Mouse (Mus musculus) fat pad, adult 2 months (tissue): ENCODE results near the gene B4galt2.

Source experiments
- DNase-seq: peaks from one replicate; pipeline ENCODE4 v3.0.0-alpha.2; 2011; ENCODE audit warnings: low read depth, low spot score; ENCODE audit errors: extremely low read depth

B4galt2 gene

GRCm38 (mm10) chr4:117837271-117837670 is 46.0 kb downstream of the B4galt2 start:
- no peak for DNase-seq

GRCm38 (mm10) chr4:117836204-117836767 is 47.0 kb downstream of the B4galt2 start:
- DNase-seq: no peak

- DNase-seq: no peak
Observed at GRCm38 (mm10) chr4:117835531-117836111, 47.7 kb downstream of the B4galt2 start.

GRCm38 (mm10) chr4:117834845-117835530 is 48.3 kb downstream of the B4galt2 start:
- DNase-seq: no peak

GRCm38 (mm10) chr4:117834457-117834844 is 48.8 kb downstream of the B4galt2 start, which contains the start of gene Slc6a9:
Gene Slc6a9, plus strand, starts transcription at chr4:117834506.
- DNase-seq: no peak

- DNase-seq: no peak
Observed at GRCm38 (mm10) chr4:117831920-117832691, 51.2 kb downstream of the B4galt2 start.

GRCm38 (mm10) chr4:117831499-117831898 is 51.8 kb downstream of the B4galt2 start:
- no peak for DNase-seq

- no peak for DNase-seq
Observed at GRCm38 (mm10) chr4:117830801-117831200, 52.5 kb downstream of the B4galt2 start.

GRCm38 (mm10) chr4:117830124-117830551 is 53.1 kb downstream of the B4galt2 start:
- no peak for DNase-seq

- DNase-seq: no peak
Observed at GRCm38 (mm10) chr4:117829260-117830123, 53.8 kb downstream of the B4galt2 start.

GRCm38 (mm10) chr4:117828572-117829145 is 54.6 kb downstream of the B4galt2 start:
- DNase-seq: no peak
